Mouse (Mus musculus): ENCODE measurements around the gene Sec14l2. TPM values are rescaled to one million over a fixed set of nuclear protein-coding genes. Genes with fewer than 3 reads are reported as not detected.

Gene Sec14l2
- 0.92 and 0.96 TPM in 2 replicates for polyA plus RNA-seq (2012; rRNA removed)

GRCm38 (mm10) chr11:4122742-4123579 is at the start of gene Sec14l2:
Gene Sec14l2 (minus strand): TSS chr11:4123415.

GRCm38 (mm10) chr11:4159808-4160708 is 36.8 kb upstream of the Sec14l2 start, which contains the start of the genes Ccdc157 and Sf3a1:
Gene Ccdc157 (minus strand): TSS chr11:4160293.
Gene Sf3a1 (plus strand): TSS chr11:4160350.

GRCm38 (mm10) chr11:4134986-4135935 is 12.0 kb upstream of the Sec14l2 start, which contains the start of gene Rnf215:
Gene Rnf215 (plus strand): TSS chr11:4135202.

GRCm38 (mm10) chr11:4095171-4096053 is 27.8 kb downstream of the Sec14l2 start, which contains the start of gene Mtfp1:
Gene Mtfp1 (minus strand): TSS chr11:4095445.

GRCm38 (mm10) chr11:4064627-4065122 is 58.5 kb downstream of the Sec14l2 start, which contains the start of gene Sec14l3:
Gene Sec14l3 (plus strand): TSS chr11:4064841.

Other genes starting within 250 kb of the Sec14l2 start
- gene 4921536K21Rik, start 228.3 kb downstream of the Sec14l2 start, polyA plus RNA-seq (2012; rRNA removed): 0.68 and 0.71 TPM in 2 replicates
- 9.6 and 12.0 TPM in 2 replicates for gene Dusp18, start 228.2 kb downstream of the Sec14l2 start, polyA plus RNA-seq (2012; rRNA removed)
- 38.2 and 46.2 TPM in 2 replicates for gene Slc35e4, start 208.8 kb downstream of the Sec14l2 start, polyA plus RNA-seq (2012; rRNA removed)
- gene Tcn2, start 191.3 kb downstream of the Sec14l2 start, polyA plus RNA-seq (2012; rRNA removed): 122 and 149 TPM in 2 replicates
- 46.4 and 53.7 TPM in 2 replicates for gene Pes1, start 159.4 kb downstream of the Sec14l2 start, polyA plus RNA-seq (2012; rRNA removed)
- not detected in 2 replicates for gene 4930556J24Rik, start 146.6 kb downstream of the Sec14l2 start, polyA plus RNA-seq (2012; rRNA removed)
- 6.3 and 7.7 TPM in 2 replicates for gene Gal3st1, start 139.8 kb downstream of the Sec14l2 start, polyA plus RNA-seq (2012; rRNA removed)
- 0.78 and 1.3 TPM in 2 replicates for gene Sec14l4, start 92.0 kb downstream of the Sec14l2 start, polyA plus RNA-seq (2012; rRNA removed)
- 17.7 and 26.0 TPM in 2 replicates for gene Sec14l3, start 58.6 kb downstream of the Sec14l2 start, polyA plus RNA-seq (2012; rRNA removed)
- gene Mtfp1, start 28.0 kb downstream of the Sec14l2 start, polyA plus RNA-seq (2012; rRNA removed): 15.7 and 20.6 TPM in 2 replicates
- gene Rnf215, start 11.8 kb upstream of the Sec14l2 start, polyA plus RNA-seq (2012; rRNA removed): 46.5 and 46.6 TPM in 2 replicates
- 23.9 and 26.0 TPM in 2 replicates for gene Ccdc157, start 36.9 kb upstream of the Sec14l2 start, polyA plus RNA-seq (2012; rRNA removed)
- gene Sf3a1, start 36.9 kb upstream of the Sec14l2 start, polyA plus RNA-seq (2012; rRNA removed): 36.9 and 56.4 TPM in 2 replicates
- 115 and 122 TPM in 2 replicates for gene Tbc1d10a, start 63.4 kb upstream of the Sec14l2 start, polyA plus RNA-seq (2012; rRNA removed)
- 14.6 and 20.1 TPM in 2 replicates for gene Castor1, start 94.8 kb upstream of the Sec14l2 start, polyA plus RNA-seq (2012; rRNA removed)
- 0.32 and 0.43 TPM in 2 replicates for gene Osm, start 113.0 kb upstream of the Sec14l2 start, polyA plus RNA-seq (2012; rRNA removed)
- gene Lif, start 134.1 kb upstream of the Sec14l2 start, polyA plus RNA-seq (2012; rRNA removed): 2.5 and 5.4 TPM in 2 replicates